Mouse (Mus musculus) midbrain, embryonic 13.5 days (tissue): ENCODE data around the gene Ublcp1. TPM values are rescaled to one million over a fixed set of nuclear protein-coding genes. Genes with fewer than 3 reads are reported as not detected.
"Not testable (repeated sequence)": the region's sequence is repeated elsewhere in the genome, so short reads cannot be mapped to it uniquely, and the experiment has no call there.

ENCODE experiments used
- ATAC-seq: fragments of 200-750 bp; cut with Nextera tagmentation; 2 replicates; pipeline ENCODE4 v1.8.0; 2017; ENCODE audit warnings: mild to moderate bottlenecking, moderate TSS enrichment, moderate library complexity
- H3K27ac ChIP-seq: fragments of 300-500 bp; sonication (generic); 2 replicates; pipeline ENCODE4 v1.5.1; 2015; ENCODE audit warnings: inconsistent platforms, mild to moderate bottlenecking, moderate library complexity
- H3K27me3 ChIP-seq: fragments of 300-500 bp; sonication (generic); 2 replicates; pipeline ENCODE4 v1.6.1; 2015; ENCODE audit warnings: mild to moderate bottlenecking, inconsistent platforms
- H3K36me3 ChIP-seq: fragments of 300-500 bp; sonication (generic); 2 replicates; pipeline ENCODE4 v1.6.1; 2015; ENCODE audit warnings: mild to moderate bottlenecking, inconsistent platforms
- H3K4me1 ChIP-seq: fragments of 300-500 bp; sonication (generic); replicated peaks from 2 replicates; pipeline ENCODE4 v1.6.1; 2015; ENCODE audit warnings: inconsistent platforms
- H3K4me2 ChIP-seq: fragments of 300-500 bp; sonication (generic); replicated peaks from 2 replicates; pipeline ENCODE4 v1.6.1; 2015; ENCODE audit warnings: moderate library complexity, mild to moderate bottlenecking, inconsistent platforms
- H3K4me3 ChIP-seq: fragments of 300-500 bp; sonication (generic); replicated peaks from 2 replicates; pipeline ENCODE4 v1.5.1; 2015; ENCODE audit warnings: mild to moderate bottlenecking, inconsistent platforms
- H3K9ac ChIP-seq: fragments of 300-500 bp; sonication (generic); replicated peaks from 2 replicates; pipeline ENCODE4 v1.6.1; 2015; ENCODE audit warnings: mild to moderate bottlenecking, inconsistent platforms
- H3K9me3 ChIP-seq: fragments of 300-500 bp; sonication (generic); 2 replicates; pipeline ENCODE4 v1.6.1; 2016; ENCODE audit warnings: mild to moderate bottlenecking, inconsistent platforms
- WGBS: fragments of 180-500 bp; shearing (Covaris S2); methylation state at CpG from one replicate; pipeline ENCODE4 v1.1.7; 2015; 5-methylcytosine and 5-hydroxymethylcytosine counted together
- polyA plus RNA-seq: library from polyadenylated mRNA; unstranded; fragments of >200 nt; fragmentation: Nextera tagmentation; extraction: Ambion mirVana; gene quantifications from 2 replicates; pipeline ENCODE4 v1.2.1, GENCODE M21; 2015

Ublcp1 gene
- polyA plus RNA-seq, 1 experiment from 2014 or later: 69.6 TPM

- no peaks in the 10 kb centered on the region for H3K9me3 ChIP-seq
- no peak overlapping the region for H3K4me2 ChIP-seq
- ATAC-seq: no peak
- no peak overlapping the region for H3K9ac ChIP-seq
- no peaks in the 10 kb centered on the region for H3K4me1 ChIP-seq
- H3K27ac ChIP-seq: no peak overlapping the region
- 87% methylated on average over 4 of the region's 4 CpGs for WGBS
- H3K36me3 ChIP-seq: no peaks in the 10 kb centered on the region
- H3K4me3 ChIP-seq: no peak overlapping the region
- H3K27me3 ChIP-seq: no peaks in the 10 kb centered on the region
These were observed 8.1 kb upstream of the Ublcp1 start for GRCm38 (mm10) chr11:44478382-44478781.

GRCm38 (mm10) chr11:44476445-44476844 is 6.1 kb upstream of the Ublcp1 start:
- WGBS: 92% methylated on average over 2 of the region's 2 CpGs
- no peaks in the 10 kb centered on the region for H3K36me3 ChIP-seq
- no peak for ATAC-seq
- no peak overlapping the region for H3K4me3 ChIP-seq
- no peak overlapping the region for H3K9ac ChIP-seq
- H3K4me1 ChIP-seq: peaks cover 4% of the 10 kb centered on the region
- H3K27ac ChIP-seq: no peak overlapping the region
- no peaks in the 10 kb centered on the region for H3K27me3 ChIP-seq
- no peak overlapping the region for H3K4me2 ChIP-seq
- H3K9me3 ChIP-seq: no peaks in the 10 kb centered on the region

GRCm38 (mm10) chr11:44475467-44475866 is 5.2 kb upstream of the Ublcp1 start:
- no peak for ATAC-seq
- H3K36me3 ChIP-seq: no peaks in the 10 kb centered on the region
- no peak overlapping the region for H3K4me3 ChIP-seq
- H3K9ac ChIP-seq: no peak overlapping the region
- 73% methylated on average over 3 of the region's 3 CpGs for WGBS
- H3K27me3 ChIP-seq: no peaks in the 10 kb centered on the region
- no peak overlapping the region for H3K27ac ChIP-seq
- peaks cover 9% of the 10 kb centered on the region for H3K4me1 ChIP-seq
- H3K9me3 ChIP-seq: no peaks in the 10 kb centered on the region
- H3K4me2 ChIP-seq: no peak overlapping the region

- H3K4me2 ChIP-seq: peak overlapping the region; percentile 94
- 24% methylated on average over 4 of the region's 4 CpGs for WGBS
- peak overlapping the region; percentile 95 for H3K9ac ChIP-seq
- no peaks in the 10 kb centered on the region for H3K9me3 ChIP-seq
- no peaks in the 10 kb centered on the region for H3K27me3 ChIP-seq
- ATAC-seq: no peak
- H3K27ac ChIP-seq: peak overlapping the region; percentile 87
- peak overlapping the region; percentile 97 for H3K4me3 ChIP-seq
- H3K4me1 ChIP-seq: peaks cover 22% of the 10 kb centered on the region
- no peaks in the 10 kb centered on the region for H3K36me3 ChIP-seq
These were observed 1.2 kb upstream of the Ublcp1 start for GRCm38 (mm10) chr11:44471337-44471995.

- H3K4me2 ChIP-seq: peak overlapping the region; percentile 94
- H3K9me3 ChIP-seq: no peaks in the 10 kb centered on the region
- peak overlapping the region; percentile 87 for H3K27ac ChIP-seq
- H3K9ac ChIP-seq: peak overlapping the region; percentile 95
- peaks cover 13% of the 10 kb centered on the region; the same call in 1 of the 2 replicates for H3K36me3 ChIP-seq
- under 1% methylated on average over 58 of the region's 59 CpGs for WGBS
- peak overlapping the region; percentile 97 for H3K4me3 ChIP-seq
- H3K27me3 ChIP-seq: no peaks in the 10 kb centered on the region
- peak; percentile 80 for ATAC-seq
- H3K4me1 ChIP-seq: peaks cover 22% of the 10 kb centered on the region
These were observed 459 bp downstream of the Ublcp1 start for GRCm38 (mm10) chr11:44469646-44470431.

- Histone ChIP-seq H3K9me3 (no peaks in the 10 kb centered on the region), H3K4me3 (no peak overlapping the region), H3K36me3 (peaks cover 19% of the 10 kb centered on the region), H3K4me1 (peaks cover 22% of the 10 kb centered on the region), H3K4me2 (no peak overlapping the region), H3K27me3 (no peaks in the 10 kb centered on the region), H3K27ac (no peak overlapping the region), H3K9ac (no peak overlapping the region)
- no peak for ATAC-seq
- WGBS: 92% methylated on average over 10 of the region's 10 CpGs
These were observed 1.9 kb downstream of the Ublcp1 start for GRCm38 (mm10) chr11:44468306-44468790.

- Histone ChIP-seq H3K27me3 (no peaks in the 10 kb centered on the region), H3K9me3 (no peaks in the 10 kb centered on the region), H3K27ac (no peak overlapping the region), H3K4me1 (peaks cover 22% of the 10 kb centered on the region), H3K4me3 (no peak overlapping the region), H3K36me3 (peaks cover 23% of the 10 kb centered on the region), H3K4me2 (no peak overlapping the region), H3K9ac (no peak overlapping the region)
- ATAC-seq: no peak
- 83% methylated on average over 6 of the region's 6 CpGs for whole genome bisulfite sequencing
These were observed 3.3 kb downstream of the Ublcp1 start for GRCm38 (mm10) chr11:44466949-44467442.

GRCm38 (mm10) chr11:44461493-44461892 is 8.8 kb downstream of the Ublcp1 start:
- Histone ChIP-seq H3K4me1 (no peaks in the 10 kb centered on the region), H3K9me3 (no peaks in the 10 kb centered on the region), H3K27me3 (no peaks in the 10 kb centered on the region), H3K4me2 (no peak overlapping the region), H3K4me3 (no peak overlapping the region), H3K36me3 (peaks cover 55% of the 10 kb centered on the region), H3K27ac (no peak overlapping the region), H3K9ac (no peak overlapping the region)
- 87% methylated on average over 6 of the region's 6 CpGs for whole genome bisulfite sequencing
- ATAC-seq: no peak

- peaks cover 44% of the 10 kb centered on the region for H3K36me3 ChIP-seq
- H3K4me3 ChIP-seq: no peak overlapping the region
- no peak overlapping the region for H3K27ac ChIP-seq
- no peak overlapping the region for H3K4me2 ChIP-seq
- no peaks in the 10 kb centered on the region for H3K27me3 ChIP-seq
- H3K9me3 ChIP-seq: no peaks in the 10 kb centered on the region
- 64% methylated on average over 2 of the region's 2 CpGs for WGBS
- ATAC-seq: peak; percentile 56
- H3K4me1 ChIP-seq: no peaks in the 10 kb centered on the region
- no peak overlapping the region for H3K9ac ChIP-seq
These were observed 16.9 kb downstream of the Ublcp1 start for GRCm38 (mm10) chr11:44453423-44453822.

- WGBS: 96% methylated on average over 5 of the region's 5 CpGs
- not testable (repeated sequence) for ATAC-seq, H3K27me3 ChIP-seq, H3K9me3 ChIP-seq, H3K4me2 ChIP-seq, H3K9ac ChIP-seq, H3K27ac ChIP-seq, H3K4me3 ChIP-seq, H3K4me1 ChIP-seq
- H3K36me3 ChIP-seq: peaks cover 37% of the 10 kb centered on the region
These were observed 18.3 kb downstream of the Ublcp1 start for GRCm38 (mm10) chr11:44452016-44452415.

- ATAC-seq: no peak
- Histone ChIP-seq H3K9ac (no peak overlapping the region), H3K4me3 (no peak overlapping the region), H3K27ac (no peak overlapping the region), H3K9me3 (no peaks in the 10 kb centered on the region), H3K4me1 (no peaks in the 10 kb centered on the region), H3K36me3 (peaks cover 28% of the 10 kb centered on the region), H3K4me2 (no peak overlapping the region), H3K27me3 (no peaks in the 10 kb centered on the region)
These were observed 19.3 kb downstream of the Ublcp1 start for GRCm38 (mm10) chr11:44451046-44451445.

- no peak for ATAC-seq
- Histone ChIP-seq H3K27ac (no peak overlapping the region), H3K4me3 (no peak overlapping the region), H3K27me3 (no peaks in the 10 kb centered on the region), H3K9me3 (no peaks in the 10 kb centered on the region), H3K36me3 (no peaks in the 10 kb centered on the region), H3K9ac (no peak overlapping the region), H3K4me1 (no peaks in the 10 kb centered on the region), H3K4me2 (no peak overlapping the region)
- 96% methylated on average over 6 of the region's 6 CpGs for WGBS
These were observed 32.5 kb downstream of the Ublcp1 start for GRCm38 (mm10) chr11:44437786-44438185.
